Mouse (Mus musculus) intestine, embryonic 16.5 days (tissue): ENCODE data around the gene Olfr1257. TPM values are rescaled to one million over a fixed set of nuclear protein-coding genes. Genes with fewer than 3 reads are reported as not detected.
"Not testable (repeated sequence)": the region's sequence is repeated elsewhere in the genome, so short reads cannot be mapped to it uniquely, and the experiment has no call there.

Experiments
- ATAC-seq: fragments of 200-750 bp; cut with Nextera tagmentation; 2 replicates; pipeline ENCODE4 v1.8.0; 2017; ENCODE audit warnings: moderate TSS enrichment, moderate library complexity
- H3K27ac ChIP-seq: fragments of 300-500 bp; sonication (generic); 2 replicates; pipeline ENCODE4 v1.5.1; 2014; ENCODE audit warnings: mild to moderate bottlenecking, low read length
- H3K27me3 ChIP-seq: fragments of 300-500 bp; sonication (generic); replicated peaks from 2 replicates; pipeline ENCODE4 v1.6.1; 2014; ENCODE audit warnings: low read length, control low read depth, mixed read lengths; ENCODE audit not compliant: control insufficient read depth, insufficient read depth
- H3K36me3 ChIP-seq: fragments of 300-500 bp; sonication (generic); 2 replicates; pipeline ENCODE4 v1.6.1; 2014; ENCODE audit warnings: low read length, control low read depth; ENCODE audit not compliant: control insufficient read depth, insufficient read depth
- H3K4me1 ChIP-seq: fragments of 300-500 bp; sonication (generic); 2 replicates; pipeline ENCODE4 v1.6.1; 2014; ENCODE audit warnings: low read length, control low read depth, mixed read lengths; ENCODE audit not compliant: control insufficient read depth, insufficient read depth
- H3K4me2 ChIP-seq: fragments of 300-500 bp; sonication (generic); 2 replicates; pipeline ENCODE4 v1.6.1; 2014; ENCODE audit warnings: low read depth, low read length, control low read depth
- H3K4me3 ChIP-seq: fragments of 300-500 bp; sonication (generic); 2 replicates; pipeline ENCODE4 v1.5.1; 2014; ENCODE audit warnings: mild to moderate bottlenecking, low read length
- H3K9ac ChIP-seq: fragments of 300-500 bp; sonication (generic); 2 replicates; pipeline ENCODE4 v1.6.1; 2014; ENCODE audit warnings: low read depth, low read length
- H3K9me3 ChIP-seq: fragments of 300-500 bp; sonication (generic); 2 replicates; pipeline ENCODE4 v1.6.1; 2016; ENCODE audit warnings: low read length, control low read depth; ENCODE audit not compliant: control insufficient read depth
- WGBS: fragments of 180-500 bp; shearing (Covaris S2); extraction: QIAGEN DNeasy Blood & Tissue Kit; methylation state at CpG from one replicate; pipeline ENCODE4 v1.1.7; 2014; 5-methylcytosine and 5-hydroxymethylcytosine counted together
- polyA plus RNA-seq: library from polyadenylated mRNA; unstranded; fragments of >200 nt; fragmentation: Nextera tagmentation; extraction: Ambion mirVana; gene quantifications from 2 replicates; pipeline ENCODE4 v1.2.1, GENCODE M21; 2015

Gene Olfr1257
- polyA plus RNA-seq: not detected in 2 replicates

GRCm38 (mm10) chr2:89878137-89878536, at the start of gene Olfr1257:
TSS of gene Olfr1257 (plus strand) at chr2:89878437.
- no peaks in the 10 kb centered on the region for H3K36me3 ChIP-seq

GRCm38 (mm10) chr2:89841455-89841854, 36.8 kb upstream of the Olfr1257 start, which contains the start of gene Olfr1256:
TSS of gene Olfr1256 (minus strand) at chr2:89841555.
- Histone ChIP-seq H3K27me3 (no peaks in the 10 kb centered on the region), H3K4me3 (no peak within 1 kb of the TSS), H3K36me3 (no peaks in the 10 kb centered on the region), H3K4me2 (no peak within 1 kb of the TSS), H3K9me3 (no peaks in the 10 kb centered on the region), H3K9ac (no peak within 1 kb of the TSS), H3K4me1 (no peaks in the 10 kb centered on the region), H3K27ac (no peak within 1 kb of the TSS)
- no peak for ATAC-seq
- 61% methylated on average over 2 of the region's 2 CpGs for WGBS

More at GRCm38 (mm10) chr2:89878137-89878536, at the start of gene Olfr1257:
- H3K27ac ChIP-seq: no peak within 1 kb of the TSS
- no peak within 1 kb of the TSS for H3K4me3 ChIP-seq
- WGBS: 89% methylated on average over 1 of the region's 1 CpGs
- H3K4me2 ChIP-seq: no peak within 1 kb of the TSS
- no peaks in the 10 kb centered on the region for H3K4me1 ChIP-seq
- H3K27me3 ChIP-seq: no peaks in the 10 kb centered on the region
- no peak for ATAC-seq
- H3K9me3 ChIP-seq: no peaks in the 10 kb centered on the region
- no peak within 1 kb of the TSS for H3K9ac ChIP-seq

- H3K9ac ChIP-seq: no peak within 1 kb of the TSS
- H3K36me3 ChIP-seq: no peaks in the 10 kb centered on the region
- H3K27me3 ChIP-seq: no peaks in the 10 kb centered on the region
- H3K27ac ChIP-seq: no peak within 1 kb of the TSS
- no peaks in the 10 kb centered on the region for H3K4me1 ChIP-seq
- H3K9me3 ChIP-seq: no peaks in the 10 kb centered on the region
- ATAC-seq: no peak
- H3K4me3 ChIP-seq: no peak within 1 kb of the TSS
- WGBS: 76% methylated on average over 5 of the region's 5 CpGs
- no peak within 1 kb of the TSS for H3K4me2 ChIP-seq
Measured at GRCm38 (mm10) chr2:89848105-89848504, 30.1 kb upstream of the Olfr1257 start, which contains the start of gene Olfr48. TSS of gene Olfr48 (minus strand) at chr2:89848205.

GRCm38 (mm10) chr2:89849230-89849629, 29.0 kb upstream of the Olfr1257 start:
- WGBS: 95% methylated on average over 1 of the region's 1 CpGs
- H3K27ac ChIP-seq: no peak overlapping the region
- no peak overlapping the region for H3K9ac ChIP-seq
- no peak overlapping the region for H3K4me3 ChIP-seq
- H3K27me3 ChIP-seq: no peaks in the 10 kb centered on the region
- no peaks in the 10 kb centered on the region for H3K36me3 ChIP-seq
- H3K4me1 ChIP-seq: no peaks in the 10 kb centered on the region
- no peak for ATAC-seq
- H3K4me2 ChIP-seq: no peak overlapping the region
- H3K9me3 ChIP-seq: no peaks in the 10 kb centered on the region

GRCm38 (mm10) chr2:89912616-89913015, 34.4 kb downstream of the Olfr1257 start:
- H3K4me3 ChIP-seq, H3K9me3 ChIP-seq, H3K9ac ChIP-seq, H3K27me3 ChIP-seq, H3K4me1 ChIP-seq, H3K4me2 ChIP-seq, ATAC-seq, H3K36me3 ChIP-seq, H3K27ac ChIP-seq: not testable (repeated sequence)
- WGBS: 83% methylated on average over 9 of the region's 9 CpGs

GRCm38 (mm10) chr2:89927009-89927408, 48.8 kb downstream of the Olfr1257 start, which contains the start of gene Olfr1258:
TSS of gene Olfr1258 (plus strand) at chr2:89927309.
- Histone ChIP-seq H3K36me3 (no peaks in the 10 kb centered on the region), H3K4me3 (no peak within 1 kb of the TSS), H3K4me2 (no peak within 1 kb of the TSS), H3K9ac (no peak within 1 kb of the TSS), H3K27ac (no peak within 1 kb of the TSS), H3K4me1 (no peaks in the 10 kb centered on the region), H3K9me3 (no peaks in the 10 kb centered on the region), H3K27me3 (no peaks in the 10 kb centered on the region)
- ATAC-seq: no peak

Other genes starting within 250 kb of the Olfr1257 start
- not detected in 2 replicates for gene Olfr1249, start 243.5 kb upstream of the Olfr1257 start, polyA plus RNA-seq
- not detected in 2 replicates for gene Olfr1250, start 217.0 kb upstream of the Olfr1257 start, polyA plus RNA-seq
- not detected in 2 replicates for gene Olfr1251, start 206.5 kb upstream of the Olfr1257 start, polyA plus RNA-seq
- not detected in 2 replicates for gene Olfr1252, start 153.4 kb upstream of the Olfr1257 start, polyA plus RNA-seq
- not detected in 2 replicates for gene Olfr1253, start 121.3 kb upstream of the Olfr1257 start, polyA plus RNA-seq
- not detected in 2 replicates for gene Olfr1254, start 84.8 kb upstream of the Olfr1257 start, polyA plus RNA-seq
- gene Olfr1255, start 66.4 kb upstream of the Olfr1257 start, polyA plus RNA-seq: not detected in 2 replicates
- gene Olfr1256, start 36.9 kb upstream of the Olfr1257 start, polyA plus RNA-seq: not detected in 2 replicates
- not detected in 2 replicates for gene Olfr48, start 30.2 kb upstream of the Olfr1257 start, polyA plus RNA-seq
- not detected in 2 replicates for gene Olfr1258, start 48.9 kb downstream of the Olfr1257 start, polyA plus RNA-seq
- not detected in 2 replicates for gene Olfr1259, start 70.2 kb downstream of the Olfr1257 start, polyA plus RNA-seq
- not detected in 2 replicates for gene Olfr1260, start 95.9 kb downstream of the Olfr1257 start, polyA plus RNA-seq
- gene Olfr1261, start 112.8 kb downstream of the Olfr1257 start, polyA plus RNA-seq: not detected in 2 replicates
- gene Olfr1262, start 121.7 kb downstream of the Olfr1257 start, polyA plus RNA-seq: not detected in 2 replicates
- gene Olfr1263, start 133.7 kb downstream of the Olfr1257 start, polyA plus RNA-seq: not detected in 2 replicates
- gene Olfr1264, start 147.1 kb downstream of the Olfr1257 start, polyA plus RNA-seq: not detected in 2 replicates
- gene Olfr1265, start 156.9 kb downstream of the Olfr1257 start, polyA plus RNA-seq: not detected in 2 replicates
- gene Olfr140, start 185.2 kb downstream of the Olfr1257 start, polyA plus RNA-seq: not detected in 2 replicates
- gene Olfr1269, start 243.0 kb downstream of the Olfr1257 start, polyA plus RNA-seq: not detected in 2 replicates